Mouse (Mus musculus) midbrain, embryonic 10.5 days (tissue): ENCODE measurements around the gene Atg7. TPM values are rescaled to one million over a fixed set of nuclear protein-coding genes. Genes with fewer than 3 reads are reported as not detected.
A peak's percentile ranks its signal among the peaks of the same experiment; 100 is the strongest.

Experiments used
- DNase-seq: peaks from one replicate; pipeline ENCODE4 v3.0.0-alpha.2; 2017; ENCODE audit warnings: low spot score
- H3K27ac ChIP-seq: fragments of 300-500 bp; sonication (generic); replicated peaks from 2 replicates; pipeline ENCODE4 v1.5.1; 2016; ENCODE audit warnings: mild to moderate bottlenecking
- H3K27me3 ChIP-seq: fragments of 300-500 bp; sonication (generic); 2 replicates; pipeline ENCODE4 v1.6.1; 2016; ENCODE audit warnings: low read depth, mild to moderate bottlenecking; ENCODE audit not compliant: poor library complexity, severe bottlenecking
- H3K36me3 ChIP-seq: fragments of 300-500 bp; sonication (generic); 2 replicates; pipeline ENCODE4 v1.6.1; 2016; ENCODE audit warnings: mild to moderate bottlenecking, moderate library complexity
- H3K4me1 ChIP-seq: fragments of 300-500 bp; sonication (generic); 2 replicates; pipeline ENCODE4 v1.6.1; 2016
- H3K4me3 ChIP-seq: fragments of 300-500 bp; sonication (generic); 2 replicates; pipeline ENCODE4 v1.5.1; 2016; ENCODE audit warnings: mild to moderate bottlenecking, moderate library complexity
- H3K9me3 ChIP-seq: fragments of 300-500 bp; sonication (generic); replicated peaks from 2 replicates; pipeline ENCODE4 v1.6.1; 2016; ENCODE audit warnings: mild to moderate bottlenecking
- WGBS: fragments of 180-500 bp; shearing (Covaris S2); methylation state at CpG from one replicate; pipeline ENCODE4 v1.1.7; 2016; 5-methylcytosine and 5-hydroxymethylcytosine counted together
- polyA plus RNA-seq: library from polyadenylated mRNA; unstranded; fragments of >200 nt; fragmentation: Nextera tagmentation; extraction: Ambion mirVana; gene quantifications from 2 replicates; pipeline ENCODE4 v1.2.1, GENCODE M21; 2016

Atg7 gene
- polyA plus RNA-seq, 1 experiment from 2014 or later: 22.4 TPM

DNA sequence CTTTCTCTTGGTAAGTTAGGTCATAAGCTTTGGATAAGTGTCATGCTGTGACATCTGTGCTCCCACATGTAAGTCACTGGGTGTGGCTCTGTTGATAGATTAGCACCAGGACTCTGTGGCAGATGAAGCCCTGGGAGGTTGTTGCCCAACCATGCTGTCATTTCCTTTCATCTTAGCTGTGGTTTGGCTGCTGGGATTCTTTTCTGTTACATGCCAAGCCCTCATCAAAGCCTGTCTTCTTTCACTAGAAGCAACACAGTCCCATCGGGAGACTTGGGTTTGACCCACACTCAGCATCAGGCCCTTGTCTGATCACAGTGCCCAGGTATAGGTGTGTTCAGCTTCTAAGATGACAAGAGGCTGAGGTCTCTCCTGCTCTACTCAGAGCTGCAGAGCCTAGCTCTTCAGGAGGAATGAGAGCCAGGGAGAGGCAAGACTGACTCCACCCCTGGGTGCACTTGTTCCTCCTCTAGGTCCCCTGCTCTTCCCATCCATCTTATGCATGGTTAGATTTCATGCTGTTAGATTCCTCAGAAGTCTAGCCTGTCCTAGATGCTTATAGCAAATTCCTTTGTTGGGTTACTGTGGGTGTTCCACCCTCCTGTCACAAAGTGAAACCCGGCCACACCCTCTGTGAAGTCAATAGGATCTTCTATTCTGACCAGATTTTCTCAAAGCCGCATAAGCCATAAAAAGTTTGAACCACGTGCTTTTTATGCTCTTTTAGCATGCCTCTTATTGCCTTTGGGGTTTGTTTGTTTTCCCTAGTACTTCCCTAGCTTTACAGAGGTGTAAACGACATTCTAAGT, 17.3 kb downstream of the Atg7 start:
- WGBS: 71% methylated on average over 5 of the region's 5 CpGs
- peaks cover 9% of the 10 kb centered on the region; the same call in 1 of the 2 replicates for H3K4me1 ChIP-seq
- no peaks in the 10 kb centered on the region for H3K36me3 ChIP-seq
- no peaks in the 10 kb centered on the region for H3K9me3 ChIP-seq
- no peak overlapping the region for H3K27ac ChIP-seq
- no peak overlapping the region for H3K4me3 ChIP-seq
- no peaks in the 10 kb centered on the region for H3K27me3 ChIP-seq
- no peak for DNase-seq

DNA sequence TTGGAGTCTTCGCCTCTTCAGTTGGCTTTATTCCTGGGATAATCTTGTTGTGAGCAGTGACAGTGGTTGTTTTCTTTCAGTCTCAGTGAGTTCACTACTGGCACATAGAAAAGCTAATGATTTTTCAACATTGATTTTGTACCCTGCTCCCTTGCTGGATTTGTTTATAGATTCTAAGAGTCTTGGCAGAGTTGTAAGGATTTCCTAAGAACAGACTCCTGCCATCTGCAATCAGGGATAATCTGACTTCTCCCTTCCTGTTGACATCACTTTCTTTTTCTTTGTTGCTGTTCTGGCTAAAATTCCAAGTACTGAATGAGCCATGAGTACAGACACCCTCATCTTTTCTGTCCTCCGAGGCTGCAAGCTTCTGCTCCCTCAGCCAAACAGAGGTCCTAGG, 20.8 kb downstream of the Atg7 start:
- no peak for DNase-seq
- Histone ChIP-seq H3K27me3 (no peaks in the 10 kb centered on the region), H3K4me3 (no peak overlapping the region), H3K9me3 (no peaks in the 10 kb centered on the region), H3K36me3 (no peaks in the 10 kb centered on the region), H3K4me1 (peaks cover 9% of the 10 kb centered on the region; the same call in 1 of the 2 replicates), H3K27ac (no peak overlapping the region)
- 92% methylated on average over 2 of the region's 2 CpGs for WGBS

DNA sequence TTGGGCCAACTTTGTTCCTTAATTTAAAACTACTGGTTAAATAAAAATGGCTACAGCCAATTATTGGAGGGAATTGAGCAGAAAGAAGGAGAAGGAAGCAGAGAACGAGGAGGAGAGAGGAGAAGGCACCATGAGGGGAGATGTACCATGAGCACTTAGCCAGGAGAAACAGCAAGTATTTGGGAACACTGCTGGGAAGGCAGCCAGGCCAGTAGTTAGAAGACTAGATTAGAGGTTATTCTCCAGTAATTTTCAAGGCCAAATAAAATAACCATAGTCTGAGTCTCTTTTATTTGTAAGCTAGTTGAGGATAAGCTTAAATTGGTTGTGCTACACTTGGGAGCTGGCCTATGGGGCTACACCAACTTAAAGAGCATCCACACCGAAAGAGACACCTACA, 21.8 kb downstream of the Atg7 start:
- WGBS: 88% methylated on average over 2 of the region's 2 CpGs
- H3K36me3 ChIP-seq: no peaks in the 10 kb centered on the region
- no peak for DNase-seq

DNA sequence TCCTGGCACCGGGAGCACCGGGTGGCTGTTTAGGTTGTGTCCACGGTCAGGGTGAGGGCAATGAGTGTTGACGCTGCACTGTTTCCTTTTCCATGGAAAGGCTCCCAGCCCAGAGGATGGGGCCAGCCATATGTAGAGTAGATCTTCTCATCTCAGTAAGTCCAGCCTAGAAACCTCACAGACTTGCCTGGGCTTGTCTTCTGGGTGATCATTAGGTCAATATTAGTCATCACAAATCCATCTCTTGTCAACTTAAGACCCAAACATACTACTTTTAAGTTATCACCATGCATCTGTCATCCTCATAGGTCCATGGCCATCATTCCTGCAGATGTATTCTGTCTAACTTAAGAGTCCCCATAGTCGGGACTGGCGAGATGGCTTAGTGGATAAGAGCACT, 24.6 kb downstream of the Atg7 start:
- Histone ChIP-seq H3K4me1 (no peaks in the 10 kb centered on the region), H3K27ac (no peak overlapping the region), H3K9me3 (no peaks in the 10 kb centered on the region), H3K4me3 (no peak overlapping the region), H3K36me3 (no peaks in the 10 kb centered on the region), H3K27me3 (no peaks in the 10 kb centered on the region)
- WGBS: 90% methylated on average over 6 of the region's 6 CpGs
- DNase-seq: no peak

More for the DNA sequence above, 21.8 kb downstream of the Atg7 start:
- no peaks in the 10 kb centered on the region for H3K27me3 ChIP-seq
- no peaks in the 10 kb centered on the region for H3K9me3 ChIP-seq
- H3K4me1 ChIP-seq: peaks cover 7% of the 10 kb centered on the region; the same call in 1 of the 2 replicates
- no peak overlapping the region for H3K27ac ChIP-seq
- H3K4me3 ChIP-seq: no peak overlapping the region

DNA sequence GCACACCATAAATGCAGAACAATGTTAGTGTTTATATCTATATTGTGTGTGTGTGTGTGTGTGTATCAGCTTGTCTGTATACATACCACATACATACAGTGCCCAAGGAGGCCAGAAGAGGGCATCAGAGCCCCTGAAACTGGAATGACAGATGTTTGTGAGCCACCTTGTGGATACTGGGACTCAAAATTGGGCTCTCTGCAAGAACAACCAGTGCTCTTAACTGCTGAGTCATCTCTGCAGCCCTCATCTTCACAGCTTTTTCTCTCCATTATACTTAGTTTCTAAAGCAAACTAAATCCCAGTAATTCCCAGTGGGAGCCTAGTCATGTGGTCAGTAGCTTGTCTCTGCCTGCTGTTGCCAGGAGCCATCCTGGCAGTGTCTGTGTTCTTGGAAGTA, 31.9 kb downstream of the Atg7 start:
- Histone ChIP-seq H3K4me3 (no peak overlapping the region), H3K36me3 (peaks cover 34% of the 10 kb centered on the region), H3K4me1 (peaks cover 1% of the 10 kb centered on the region; the same call in 1 of the 2 replicates), H3K27me3 (peaks cover 21% of the 10 kb centered on the region), H3K9me3 (0 out of 2 replicates have a peak, but pooled peaks cover 8% of the 10 kb centered on the region), H3K27ac (no peak overlapping the region)
- no peak for DNase-seq

DNA sequence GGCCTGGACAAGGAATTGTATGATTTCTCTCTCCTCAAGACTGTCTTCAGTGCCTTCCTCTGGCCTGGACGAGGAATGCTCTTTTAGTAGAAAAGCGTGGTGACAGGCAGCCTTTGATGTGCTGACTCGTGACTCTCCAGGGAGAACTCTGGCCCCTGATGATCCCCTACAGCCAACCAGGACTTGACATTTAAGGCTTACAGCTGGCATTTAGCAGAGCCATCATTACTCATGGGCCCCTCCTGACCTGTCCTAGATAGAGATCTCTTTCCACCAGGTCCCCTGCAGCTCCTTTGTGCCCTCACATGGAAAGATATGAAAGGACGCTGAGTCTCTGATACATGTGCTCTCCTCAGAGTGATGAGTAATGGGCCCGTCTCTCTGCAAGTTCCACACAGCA, 33.2 kb downstream of the Atg7 start:
- Histone ChIP-seq H3K4me1 (peaks cover 15% of the 10 kb centered on the region), H3K27me3 (peaks cover 34% of the 10 kb centered on the region), H3K36me3 (peaks cover 34% of the 10 kb centered on the region), H3K27ac (no peak overlapping the region), H3K4me3 (no peak overlapping the region), H3K9me3 (0 out of 2 replicates have a peak, but pooled peaks cover 8% of the 10 kb centered on the region)
- no peak for DNase-seq
- WGBS: 70% methylated on average over 5 of the region's 5 CpGs

DNA sequence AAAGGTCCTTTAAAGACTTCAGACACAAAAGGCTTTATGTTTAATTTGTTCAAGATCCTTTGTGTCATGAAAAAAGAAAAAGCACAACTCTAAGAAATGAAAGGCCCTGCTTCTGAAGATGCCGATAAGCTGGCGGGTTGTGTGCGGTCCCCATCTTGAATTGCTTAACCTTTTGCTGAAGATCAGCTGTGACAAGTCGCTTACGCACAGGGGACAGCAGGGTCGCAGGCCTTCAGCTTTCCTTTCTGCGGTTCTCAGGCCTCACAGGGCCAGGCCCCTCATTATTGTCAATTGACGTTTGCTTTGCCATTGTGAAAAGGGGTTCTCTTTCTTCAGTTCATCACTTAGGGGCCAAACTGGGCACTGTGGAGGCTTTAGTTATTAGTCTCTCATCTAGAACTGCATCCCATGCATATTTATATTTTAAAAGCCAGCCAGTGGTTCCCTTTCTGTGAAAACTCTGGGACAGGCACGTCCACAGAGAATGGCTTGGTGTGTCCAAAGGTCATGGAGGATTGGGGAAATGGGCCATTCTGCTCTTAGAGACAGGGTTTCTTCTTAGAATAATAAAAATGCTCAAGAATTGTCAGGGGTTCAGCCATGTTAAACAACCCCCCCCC, 39.3 kb downstream of the Atg7 start:
- peak; percentile 65 for DNase-seq
- H3K36me3 ChIP-seq: peaks cover 13% of the 10 kb centered on the region
- peaks cover 39% of the 10 kb centered on the region for H3K27me3 ChIP-seq
- H3K9me3 ChIP-seq: no peaks in the 10 kb centered on the region
- H3K27ac ChIP-seq: peak overlapping the region; percentile 52
- H3K4me3 ChIP-seq: no peak overlapping the region
- WGBS: 27% methylated on average over 9 of the region's 9 CpGs
- peaks cover 54% of the 10 kb centered on the region for H3K4me1 ChIP-seq

DNA sequence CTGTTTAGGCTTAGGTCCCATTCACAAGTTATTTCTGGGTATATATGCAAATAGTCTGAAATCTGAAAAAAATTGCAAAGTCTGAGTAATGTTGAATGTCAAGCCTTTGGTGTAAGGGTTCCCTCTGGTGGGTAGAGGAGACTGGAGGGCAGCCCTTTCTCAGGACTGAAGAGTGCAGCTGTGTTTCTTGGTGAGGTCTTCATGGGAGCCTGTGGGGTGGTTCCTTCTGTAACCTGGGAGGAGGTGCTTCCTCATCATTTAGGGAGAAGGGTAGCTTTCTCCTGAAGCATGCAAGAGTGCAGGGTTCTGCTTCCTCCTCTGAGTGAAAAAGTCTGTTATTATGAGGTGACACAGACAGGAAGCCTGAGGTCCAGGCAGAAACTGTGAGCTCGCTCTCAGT, 40.8 kb downstream of the Atg7 start:
- no peak for DNase-seq
- 86% methylated on average over 1 of the region's 1 CpGs for WGBS

DNA sequence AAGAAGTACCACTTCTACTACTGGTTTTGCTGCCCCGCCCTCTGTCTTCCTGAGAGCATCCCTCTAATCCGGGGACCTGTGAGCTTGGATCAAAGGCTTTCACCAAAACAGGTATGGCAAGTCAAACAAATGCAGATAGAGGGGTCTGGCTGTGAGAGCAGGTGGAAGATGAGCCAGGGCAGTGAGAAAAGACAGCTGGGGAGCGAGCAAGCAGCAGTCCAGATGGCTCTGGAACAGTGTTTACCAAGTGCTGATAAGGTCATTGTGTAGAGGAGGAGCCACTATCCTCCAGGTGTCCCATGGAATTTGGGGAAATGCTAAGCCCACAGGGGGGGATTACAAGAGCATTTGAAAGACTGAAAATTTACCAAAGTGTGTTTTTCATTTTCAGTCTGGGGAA, 41.5 kb downstream of the Atg7 start:
- Histone ChIP-seq H3K4me1 (peaks cover 54% of the 10 kb centered on the region), H3K36me3 (no peaks in the 10 kb centered on the region), H3K4me3 (no peak overlapping the region), H3K27ac (no peak overlapping the region), H3K9me3 (no peaks in the 10 kb centered on the region), H3K27me3 (peaks cover 22% of the 10 kb centered on the region)
- 54% methylated on average over 3 of the region's 3 CpGs for WGBS
- no peak for DNase-seq

More for the DNA sequence above, 40.8 kb downstream of the Atg7 start:
- Histone ChIP-seq H3K4me1 (peaks cover 54% of the 10 kb centered on the region), H3K27ac (0 out of 2 replicates have a peak overlapping the region, but pooled peaks have one; percentile 53), H3K36me3 (peaks cover 2% of the 10 kb centered on the region; the same call in 1 of the 2 replicates), H3K27me3 (peaks cover 28% of the 10 kb centered on the region), H3K4me3 (no peak overlapping the region), H3K9me3 (no peaks in the 10 kb centered on the region)

DNA sequence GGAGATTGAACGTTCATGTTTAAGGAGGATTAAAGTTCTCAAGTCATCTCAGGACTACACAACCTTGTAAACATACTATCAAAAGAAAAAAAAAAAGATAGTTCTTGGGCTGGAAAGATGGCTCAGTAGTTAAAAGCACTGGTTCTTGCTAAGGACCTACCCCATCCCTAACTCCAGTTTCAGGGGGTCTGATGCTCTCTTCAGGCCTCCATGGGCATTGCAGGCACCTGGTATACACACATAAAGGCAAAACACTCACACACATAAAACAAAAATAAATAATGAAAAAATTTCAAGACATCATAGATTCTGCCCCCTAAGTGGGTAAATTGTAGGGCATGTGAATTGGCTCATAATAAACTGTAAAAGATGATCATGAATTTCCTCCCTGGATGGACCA, 42.5 kb downstream of the Atg7 start:
- peaks cover 46% of the 10 kb centered on the region for H3K4me1 ChIP-seq
- H3K4me3 ChIP-seq: no peak overlapping the region
- WGBS: 81% methylated on average over 1 of the region's 1 CpGs
- peaks cover 12% of the 10 kb centered on the region for H3K27me3 ChIP-seq
- no peak for DNase-seq
- no peak overlapping the region for H3K27ac ChIP-seq
- 0 out of 2 replicates have a peak, but pooled peaks cover 2% of the 10 kb centered on the region for H3K36me3 ChIP-seq
- H3K9me3 ChIP-seq: no peaks in the 10 kb centered on the region

DNA sequence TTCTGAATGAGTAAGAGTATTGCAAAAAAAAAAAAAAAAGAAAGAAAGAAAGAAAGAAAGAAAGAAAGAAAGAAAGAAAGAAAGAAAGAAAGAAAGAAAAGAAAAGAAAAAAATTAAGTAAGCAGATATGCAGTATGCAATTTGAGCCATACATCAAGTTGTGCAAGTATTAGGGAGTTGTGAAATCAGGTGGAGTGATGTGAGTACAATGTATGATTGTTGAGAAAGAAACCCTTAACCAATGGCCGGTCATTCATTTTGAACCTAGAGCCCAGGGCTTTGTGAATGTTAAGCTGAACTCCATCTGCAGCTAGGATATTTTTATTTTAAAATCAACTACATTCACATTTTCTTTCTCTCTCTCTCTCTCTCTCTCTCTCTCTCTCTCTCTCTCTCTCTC, 44.1 kb downstream of the Atg7 start:
- H3K9me3 ChIP-seq: no peaks in the 10 kb centered on the region
- H3K27me3 ChIP-seq: no peaks in the 10 kb centered on the region
- H3K36me3 ChIP-seq: 0 out of 2 replicates have a peak, but pooled peaks cover 2% of the 10 kb centered on the region
- no peak overlapping the region for H3K4me3 ChIP-seq
- H3K4me1 ChIP-seq: peaks cover 30% of the 10 kb centered on the region
- DNase-seq: no peak
- WGBS: 96% methylated on average over 1 of the region's 1 CpGs
- H3K27ac ChIP-seq: no peak overlapping the region

DNA sequence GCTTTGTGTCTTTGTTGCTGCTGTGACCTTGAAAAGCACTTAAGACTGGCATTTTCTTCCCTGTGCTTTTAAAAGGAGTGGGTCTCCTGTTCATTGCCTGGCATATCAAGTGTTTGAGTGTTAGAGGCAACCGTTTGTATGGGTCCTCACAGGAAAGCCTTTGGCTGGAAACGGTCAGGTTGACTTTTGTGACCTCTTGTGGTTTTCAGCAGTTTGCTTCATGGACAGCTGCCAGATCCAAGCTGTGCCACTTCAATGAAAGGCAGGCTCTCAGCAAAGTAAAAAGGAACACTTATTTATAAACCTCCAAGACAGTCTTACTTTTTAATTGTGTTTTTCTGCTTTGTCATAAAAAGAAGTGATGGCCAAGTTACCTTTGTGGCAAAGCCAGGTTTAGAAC, 47.8 kb downstream of the Atg7 start:
- Histone ChIP-seq H3K27ac (no peak overlapping the region), H3K27me3 (no peaks in the 10 kb centered on the region), H3K4me3 (no peak overlapping the region), H3K9me3 (no peaks in the 10 kb centered on the region), H3K36me3 (0 out of 2 replicates have a peak, but pooled peaks cover 2% of the 10 kb centered on the region), H3K4me1 (no peaks in the 10 kb centered on the region)
- DNase-seq: no peak
- WGBS: 55% methylated on average over 2 of the region's 2 CpGs

DNA sequence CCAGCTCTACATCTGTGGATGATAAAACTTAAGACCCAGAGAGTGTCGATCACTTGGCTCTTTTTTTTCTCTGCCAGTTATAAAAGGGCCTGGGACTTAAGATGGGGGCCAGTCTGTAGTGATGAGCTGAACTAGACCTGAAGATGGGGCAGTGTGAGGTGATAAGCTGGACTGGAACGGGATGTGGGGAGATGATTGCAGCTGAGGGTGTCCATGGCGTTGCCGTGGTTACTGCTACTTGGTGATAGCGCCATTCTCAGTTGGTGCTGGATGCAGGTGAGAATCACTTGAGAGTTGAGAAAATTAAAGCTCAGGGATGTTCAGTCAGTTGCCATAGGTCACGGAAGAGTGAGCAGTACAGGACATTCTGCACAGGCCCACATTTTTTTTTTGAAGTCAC, 48.6 kb downstream of the Atg7 start:
- Histone ChIP-seq H3K27me3 (no peaks in the 10 kb centered on the region), H3K36me3 (0 out of 2 replicates have a peak, but pooled peaks cover 2% of the 10 kb centered on the region)
- 86% methylated on average over 6 of the region's 6 CpGs for WGBS

More for the DNA sequence above, 48.6 kb downstream of the Atg7 start:
- Histone ChIP-seq H3K27ac (no peak overlapping the region), H3K4me1 (no peaks in the 10 kb centered on the region), H3K9me3 (no peaks in the 10 kb centered on the region), H3K4me3 (no peak overlapping the region)
- no peak for DNase-seq
